Mouse (Mus musculus) lung, embryonic 14.5 days (tissue): ENCODE measurements around the gene Smc3. TPM values are rescaled to one million over a fixed set of nuclear protein-coding genes. Genes with fewer than 3 reads are reported as not detected.

Experiments
- ATAC-seq: fragments of 200-750 bp; cut with Nextera tagmentation; 2 replicates; pipeline ENCODE4 v1.8.0; 2017; ENCODE audit warnings: mild to moderate bottlenecking, moderate TSS enrichment, moderate library complexity; ENCODE audit not compliant: insufficient read depth
- DNase-seq: peaks from one replicate; pipeline ENCODE4 v3.0.0-alpha.2; 2015
- H3K27ac ChIP-seq: fragments of 300-500 bp; sonication (generic); 2 replicates; pipeline ENCODE4 v1.5.1; 2014; ENCODE audit warnings: low read depth, mild to moderate bottlenecking, moderate library complexity
- H3K27me3 ChIP-seq: fragments of 300-500 bp; sonication (generic); 2 replicates; pipeline ENCODE4 v1.6.1; 2014; ENCODE audit warnings: low read length, control low read depth; ENCODE audit not compliant: insufficient read depth
- H3K36me3 ChIP-seq: fragments of 300-500 bp; sonication (generic); 2 replicates; pipeline ENCODE4 v1.6.1; 2014; ENCODE audit warnings: control low read depth; ENCODE audit not compliant: insufficient read depth
- H3K4me1 ChIP-seq: fragments of 300-500 bp; sonication (generic); 2 replicates; pipeline ENCODE4 v1.6.1; 2014; ENCODE audit warnings: antibody characterized with exemption, control low read depth; ENCODE audit not compliant: insufficient read depth
- H3K4me2 ChIP-seq: fragments of 300-500 bp; sonication (generic); 2 replicates; pipeline ENCODE4 v1.6.1; 2014; ENCODE audit warnings: mild to moderate bottlenecking
- H3K4me3 ChIP-seq: fragments of 300-500 bp; sonication (generic); 2 replicates; pipeline ENCODE4 v1.5.1; 2014; ENCODE audit warnings: low read depth, low read length
- H3K9ac ChIP-seq: fragments of 300-500 bp; sonication (generic); 2 replicates; pipeline ENCODE4 v1.6.1; 2014
- H3K9me3 ChIP-seq: fragments of 300-500 bp; sonication (generic); 2 replicates; pipeline ENCODE4 v1.6.1; 2016; ENCODE audit warnings: low read depth, low read length, control low read depth
- CTCF ChIP-seq: IDR thresholded peaks from 2 replicates; pipeline ENCODE4 v1.5.1; 2016; ENCODE audit warnings: antibody characterized with exemption, low read depth
- WGBS: fragments of 180-500 bp; shearing (Covaris S2); extraction: QIAGEN DNeasy Blood & Tissue Kit; methylation state at CpG from one replicate; pipeline ENCODE4 v1.1.7; 2014; 5-methylcytosine and 5-hydroxymethylcytosine counted together
- polyA plus RNA-seq: library from polyadenylated mRNA; unstranded; fragments of >200 nt; fragmentation: Nextera tagmentation; extraction: Ambion mirVana; gene quantifications from 2 replicates; pipeline ENCODE4 v1.2.1, GENCODE M21; 2014

Gene Smc3
- polyA plus RNA-seq, 1 experiment from 2014 or later, result 76.1 TPM

- no peak for TF ChIP-seq CTCF
- ATAC-seq, result no peak
- H3K36me3 ChIP-seq, result no peaks in the 10 kb centered on the region
Observed at GRCm38 (mm10) chr19:53557267-53557936, 42.8 kb upstream of the Smc3 start.

DNA sequence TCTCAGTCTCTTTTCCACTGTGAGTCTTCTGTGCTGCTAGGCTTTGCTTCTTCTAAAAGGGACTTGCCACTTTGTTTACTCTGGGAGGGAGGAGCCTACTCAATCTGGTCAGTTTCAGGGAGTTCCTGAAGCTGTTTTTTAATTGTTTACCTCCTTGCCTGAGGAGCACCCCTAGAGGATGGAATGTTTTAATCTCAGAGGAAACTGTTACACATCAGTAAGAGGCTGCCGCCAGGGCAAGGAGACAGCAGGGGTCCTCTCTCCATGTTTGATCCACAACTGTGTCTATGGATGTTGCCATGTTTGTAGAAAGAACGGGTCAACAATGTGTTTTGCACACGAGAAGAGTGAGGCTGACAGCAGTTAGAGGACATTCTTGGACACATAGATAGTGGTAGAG, 39.8 kb upstream of the Smc3 start:
- Histone ChIP-seq H3K9me3 (no peaks in the 10 kb centered on the region), H3K9ac (no peak overlapping the region), H3K4me3 (no peak overlapping the region), H3K36me3 (no peaks in the 10 kb centered on the region), H3K4me1 (no peaks in the 10 kb centered on the region), H3K4me2 (no peak overlapping the region), H3K27me3 (no peaks in the 10 kb centered on the region), H3K27ac (no peak overlapping the region)
- TF ChIP-seq CTCF, result no peak
- WGBS, result 82% methylated on average over 3 of the region's 3 CpGs
- DNase-seq (no peak), ATAC-seq (no peak)

More at GRCm38 (mm10) chr19:53557267-53557936, 42.8 kb upstream of the Smc3 start:
- Histone ChIP-seq H3K4me1 (no peaks in the 10 kb centered on the region), H3K4me3 (peak overlapping the region; percentile 9; the same call in 1 of the 2 replicates), H3K27me3 (no peaks in the 10 kb centered on the region), H3K9me3 (no peaks in the 10 kb centered on the region), H3K4me2 (peak overlapping the region; percentile 50), H3K9ac (no peak overlapping the region), H3K27ac (no peak overlapping the region)
- DNase-seq, result no peak
- 26% methylated on average over 20 of the region's 20 CpGs for WGBS

GRCm38 (mm10) chr19:53564174-53564573, 36.0 kb upstream of the Smc3 start:
- ATAC-seq, result no peak
- no peak for TF ChIP-seq CTCF
- H3K4me1 ChIP-seq, result no peaks in the 10 kb centered on the region
- WGBS, result 24% methylated on average over 4 of the region's 4 CpGs
- no peaks in the 10 kb centered on the region for H3K27me3 ChIP-seq
- H3K27ac ChIP-seq, result no peak overlapping the region
- no peak overlapping the region for H3K4me2 ChIP-seq
- no peaks in the 10 kb centered on the region for H3K36me3 ChIP-seq
- H3K9me3 ChIP-seq, result no peaks in the 10 kb centered on the region
- no peak for DNase-seq
- H3K4me3 ChIP-seq, result no peak overlapping the region
- no peak overlapping the region for H3K9ac ChIP-seq

- 89% methylated on average over 14 of the region's 14 CpGs for WGBS
- no peak overlapping the region for H3K4me2 ChIP-seq
- no peaks in the 10 kb centered on the region for H3K9me3 ChIP-seq
- H3K27ac ChIP-seq, result no peak overlapping the region
- no peak overlapping the region for H3K4me3 ChIP-seq
- no peak overlapping the region for H3K9ac ChIP-seq
- TF ChIP-seq CTCF, result no peak
- ATAC-seq (no peak), DNase-seq (no peak)
- no peaks in the 10 kb centered on the region for H3K4me1 ChIP-seq
- no peaks in the 10 kb centered on the region for H3K36me3 ChIP-seq
- no peaks in the 10 kb centered on the region for H3K27me3 ChIP-seq
Observed at GRCm38 (mm10) chr19:53565565-53566277, 34.5 kb upstream of the Smc3 start.

DNA sequence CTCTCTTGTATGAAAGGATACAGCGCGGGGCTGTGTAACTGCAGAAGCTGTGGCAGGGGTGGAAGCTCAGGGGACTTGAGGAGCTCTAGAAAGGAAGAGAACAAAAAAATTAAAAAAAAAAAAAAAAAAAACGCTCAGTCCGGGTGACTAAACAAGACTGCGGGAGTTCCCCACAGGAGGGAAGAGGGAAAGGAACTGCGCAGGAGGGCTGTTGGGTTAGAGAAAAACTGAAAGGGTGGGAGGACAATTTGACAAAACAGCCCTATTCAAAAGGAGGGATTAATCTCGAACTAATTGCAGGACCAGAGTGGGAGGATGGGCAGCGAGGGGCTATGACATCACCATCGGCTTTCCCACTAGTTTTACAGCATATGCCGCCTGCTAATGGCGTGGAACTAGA, 32.3 kb upstream of the Smc3 start:
- H3K9ac ChIP-seq, result no peak overlapping the region
- H3K36me3 ChIP-seq, result no peaks in the 10 kb centered on the region
- H3K4me2 ChIP-seq, result no peak overlapping the region
- no peak for TF ChIP-seq CTCF
- no peaks in the 10 kb centered on the region for H3K9me3 ChIP-seq
- no peaks in the 10 kb centered on the region for H3K4me1 ChIP-seq
- ATAC-seq, result no peak
- no peak for DNase-seq
- H3K27me3 ChIP-seq, result no peaks in the 10 kb centered on the region
- no peak overlapping the region for H3K4me3 ChIP-seq
- H3K27ac ChIP-seq, result no peak overlapping the region
- 50% methylated on average over 11 of the region's 11 CpGs for WGBS

GRCm38 (mm10) chr19:53568553-53568952, 31.6 kb upstream of the Smc3 start:
- no peak overlapping the region for H3K4me3 ChIP-seq
- no peak overlapping the region for H3K27ac ChIP-seq
- H3K9ac ChIP-seq, result no peak overlapping the region
- TF ChIP-seq CTCF, result no peak
- no peak for ATAC-seq
- H3K27me3 ChIP-seq, result no peaks in the 10 kb centered on the region
- no peak for DNase-seq
- no peaks in the 10 kb centered on the region for H3K9me3 ChIP-seq
- H3K36me3 ChIP-seq, result no peaks in the 10 kb centered on the region
- no peak overlapping the region for H3K4me2 ChIP-seq
- no peaks in the 10 kb centered on the region for H3K4me1 ChIP-seq
- 79% methylated on average over 3 of the region's 3 CpGs for whole genome bisulfite sequencing

DNA sequence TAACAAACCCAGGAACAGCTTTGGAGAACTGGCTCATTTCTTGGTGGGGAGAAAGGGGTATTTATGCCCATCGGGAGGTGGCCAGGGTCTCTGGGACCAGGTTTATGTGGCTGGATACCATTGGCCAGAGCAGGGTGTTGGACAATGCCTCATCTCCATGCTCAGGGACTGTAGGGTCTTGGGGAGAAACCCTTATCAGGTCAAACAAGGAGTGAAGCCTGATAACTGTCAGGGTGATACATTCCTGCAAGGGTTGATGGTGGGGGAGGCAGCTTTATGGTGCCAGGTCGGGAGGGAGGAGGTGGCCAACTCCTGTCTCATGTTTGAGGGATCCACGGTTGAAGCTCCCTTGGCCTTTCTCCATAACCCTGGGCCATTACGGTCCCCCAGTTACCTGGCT, 29.1 kb upstream of the Smc3 start:
- Histone ChIP-seq H3K9ac (no peak overlapping the region), H3K9me3 (no peaks in the 10 kb centered on the region), H3K4me3 (no peak overlapping the region), H3K36me3 (no peaks in the 10 kb centered on the region), H3K27me3 (no peaks in the 10 kb centered on the region), H3K4me2 (no peak overlapping the region), H3K27ac (no peak overlapping the region), H3K4me1 (0 out of 2 replicates have a peak, but pooled peaks cover 5% of the 10 kb centered on the region)
- ATAC-seq, result no peak
- no peak for TF ChIP-seq CTCF
- DNase-seq, result no peak
- WGBS, result 65% methylated on average over 4 of the region's 4 CpGs
